Mouse (Mus musculus) kidney, postnatal 0 days (tissue): ENCODE data around the gene Arhgap42. TPM values are rescaled to one million over a fixed set of nuclear protein-coding genes. Genes with fewer than 3 reads are reported as not detected.

ENCODE experiments used
- ATAC-seq: fragments of 200-750 bp; cut with Nextera tagmentation; replicated peaks from 2 replicates; pipeline ENCODE4 v1.8.0; 2017; ENCODE audit warnings: low read depth, moderate number of reproducible peaks, moderate TSS enrichment, moderate library complexity; ENCODE audit not compliant: low FRiP score
- DNase-seq: peaks from one replicate; pipeline ENCODE4 v3.0.0-alpha.2; 2016; ENCODE audit warnings: low spot score
- H3K27ac ChIP-seq: fragments of 300-500 bp; sonication (generic); 2 replicates; pipeline ENCODE4 v1.5.1; 2014; ENCODE audit warnings: mild to moderate bottlenecking
- H3K27me3 ChIP-seq: fragments of 300-500 bp; sonication (generic); 2 replicates; pipeline ENCODE4 v1.6.1; 2014; ENCODE audit warnings: low read length, mixed read lengths; ENCODE audit not compliant: insufficient read depth
- H3K36me3 ChIP-seq: fragments of 300-500 bp; sonication (generic); 2 replicates; pipeline ENCODE4 v1.6.1; 2014; ENCODE audit warnings: low read length, mixed read lengths; ENCODE audit not compliant: insufficient read depth
- H3K4me1 ChIP-seq: fragments of 300-500 bp; sonication (generic); replicated peaks from 2 replicates; pipeline ENCODE4 v1.6.1; 2014; ENCODE audit warnings: antibody characterized with exemption, low read length, mixed read lengths; ENCODE audit not compliant: insufficient read depth
- H3K4me2 ChIP-seq: fragments of 300-500 bp; sonication (generic); 2 replicates; pipeline ENCODE4 v1.6.1; 2014; ENCODE audit warnings: mild to moderate bottlenecking, low read length, moderate library complexity, mixed read lengths
- H3K4me3 ChIP-seq: fragments of 300-500 bp; sonication (generic); replicated peaks from 2 replicates; pipeline ENCODE4 v1.5.1; 2014; ENCODE audit warnings: low read depth, low read length
- H3K9ac ChIP-seq: fragments of 300-500 bp; sonication (generic); 2 replicates; pipeline ENCODE4 v1.6.1; 2014; ENCODE audit warnings: low read depth, low read length
- H3K9me3 ChIP-seq: fragments of 300-500 bp; sonication (generic); replicated peaks from 2 replicates; pipeline ENCODE4 v1.6.1; 2016; ENCODE audit warnings: low read length, inconsistent platforms, mixed read lengths
- CTCF ChIP-seq: IDR thresholded peaks from 2 replicates; pipeline ENCODE4 v1.5.1; 2016; ENCODE audit warnings: antibody characterized with exemption, low read depth, mild to moderate bottlenecking, moderate library complexity
- WGBS: fragments of 180-500 bp; shearing (Covaris S2); extraction: QIAGEN DNeasy Blood & Tissue Kit; methylation state at CpG from one replicate; pipeline ENCODE4 v1.1.7; 2014; 5-methylcytosine and 5-hydroxymethylcytosine counted together
- polyA plus RNA-seq: library from polyadenylated mRNA; unstranded; fragments of >200 nt; fragmentation: Nextera tagmentation; extraction: Ambion mirVana; gene quantifications from 2 replicates; pipeline ENCODE4 v1.2.1, GENCODE M21; 2015

The Arhgap42 gene
- polyA plus RNA-seq, 1 experiment from 2014 or later = 30.8 TPM

GRCm38 (mm10) chr9:9198645-9199044 lies 40.3 kb downstream of the Arhgap42 start:
- Histone ChIP-seq H3K4me2 (no peak overlapping the region), H3K36me3 (no peaks in the 10 kb centered on the region), H3K27ac (no peak overlapping the region), H3K9me3 (no peaks in the 10 kb centered on the region), H3K4me1 (no peaks in the 10 kb centered on the region; the same call in 1 of the 2 replicates), H3K9ac (no peak overlapping the region), H3K27me3 (no peaks in the 10 kb centered on the region), H3K4me3 (no peak overlapping the region)
- 40% methylated on average over 3 of the region's 3 CpGs for WGBS
- no peak for ATAC-seq
- TF ChIP-seq CTCF = no peak
- no peak for DNase-seq

- TF ChIP-seq CTCF = no peak
- Histone ChIP-seq H3K4me3 (no peak overlapping the region), H3K4me2 (no peak overlapping the region), H3K4me1 (no peaks in the 10 kb centered on the region; the same call in 1 of the 2 replicates), H3K27ac (no peak overlapping the region), H3K27me3 (no peaks in the 10 kb centered on the region), H3K9ac (no peak overlapping the region), H3K36me3 (no peaks in the 10 kb centered on the region), H3K9me3 (no peaks in the 10 kb centered on the region)
- DNase-seq (no peak), ATAC-seq (no peak)
These were observed 42.9 kb downstream of the Arhgap42 start for GRCm38 (mm10) chr9:9196046-9196445.

- Histone ChIP-seq H3K36me3 (no peaks in the 10 kb centered on the region), H3K4me3 (no peak overlapping the region), H3K27me3 (no peaks in the 10 kb centered on the region), H3K9ac (no peak overlapping the region), H3K4me2 (no peak overlapping the region), H3K9me3 (no peaks in the 10 kb centered on the region), H3K4me1 (no peaks in the 10 kb centered on the region; the same call in 1 of the 2 replicates), H3K27ac (no peak overlapping the region)
- TF ChIP-seq CTCF = no peak
- ATAC-seq (no peak), DNase-seq (no peak)
- 66% methylated on average over 1 of the region's 1 CpGs for WGBS
These were observed 44.4 kb downstream of the Arhgap42 start for GRCm38 (mm10) chr9:9194496-9194895.

- Histone ChIP-seq H3K9ac (no peak overlapping the region), H3K9me3 (no peaks in the 10 kb centered on the region), H3K4me3 (no peak overlapping the region), H3K4me2 (no peak overlapping the region), H3K36me3 (no peaks in the 10 kb centered on the region), H3K27ac (no peak overlapping the region), H3K27me3 (no peaks in the 10 kb centered on the region), H3K4me1 (no peaks in the 10 kb centered on the region)
- ATAC-seq (no peak), DNase-seq (no peak)
- WGBS = 64% methylated on average over 4 of the region's 4 CpGs
- no peak for TF ChIP-seq CTCF
These were observed 46.2 kb downstream of the Arhgap42 start for GRCm38 (mm10) chr9:9192716-9193115.

GRCm38 (mm10) chr9:9190835-9191234 lies 48.1 kb downstream of the Arhgap42 start:
- no peak overlapping the region for H3K9ac ChIP-seq
- H3K4me3 ChIP-seq = no peak overlapping the region
- TF ChIP-seq CTCF = no peak
- no peaks in the 10 kb centered on the region for H3K4me1 ChIP-seq
- no peak overlapping the region for H3K4me2 ChIP-seq
- no peaks in the 10 kb centered on the region for H3K36me3 ChIP-seq
- no peaks in the 10 kb centered on the region for H3K9me3 ChIP-seq
- ATAC-seq = no peak
- no peak overlapping the region for H3K27ac ChIP-seq
- WGBS = 97% methylated on average over 1 of the region's 1 CpGs
- H3K27me3 ChIP-seq = no peaks in the 10 kb centered on the region
- no peak for DNase-seq

- 78% methylated on average over 3 of the region's 3 CpGs for whole genome bisulfite sequencing
- no peak for ATAC-seq
- H3K9ac ChIP-seq = no peak overlapping the region
- no peaks in the 10 kb centered on the region for H3K36me3 ChIP-seq
- no peak overlapping the region for H3K4me3 ChIP-seq
- H3K4me1 ChIP-seq = no peaks in the 10 kb centered on the region
- no peak overlapping the region for H3K27ac ChIP-seq
- no peak for DNase-seq
- no peaks in the 10 kb centered on the region for H3K27me3 ChIP-seq
- no peaks in the 10 kb centered on the region for H3K9me3 ChIP-seq
- no peak overlapping the region for H3K4me2 ChIP-seq
- no peak for TF ChIP-seq CTCF
These were observed 50.7 kb downstream of the Arhgap42 start for GRCm38 (mm10) chr9:9188167-9188566.

- no peak for DNase-seq
- Histone ChIP-seq H3K9ac (no peak overlapping the region), H3K27ac (no peak overlapping the region), H3K4me1 (no peaks in the 10 kb centered on the region), H3K27me3 (no peaks in the 10 kb centered on the region), H3K9me3 (no peaks in the 10 kb centered on the region), H3K36me3 (no peaks in the 10 kb centered on the region), H3K4me3 (no peak overlapping the region), H3K4me2 (no peak overlapping the region)
- no peak for TF ChIP-seq CTCF
- no peak for ATAC-seq
- 87% methylated on average over 4 of the region's 4 CpGs for WGBS
These were observed 61.2 kb downstream of the Arhgap42 start for GRCm38 (mm10) chr9:9177745-9178144.
